In the genomic region with DNA sequence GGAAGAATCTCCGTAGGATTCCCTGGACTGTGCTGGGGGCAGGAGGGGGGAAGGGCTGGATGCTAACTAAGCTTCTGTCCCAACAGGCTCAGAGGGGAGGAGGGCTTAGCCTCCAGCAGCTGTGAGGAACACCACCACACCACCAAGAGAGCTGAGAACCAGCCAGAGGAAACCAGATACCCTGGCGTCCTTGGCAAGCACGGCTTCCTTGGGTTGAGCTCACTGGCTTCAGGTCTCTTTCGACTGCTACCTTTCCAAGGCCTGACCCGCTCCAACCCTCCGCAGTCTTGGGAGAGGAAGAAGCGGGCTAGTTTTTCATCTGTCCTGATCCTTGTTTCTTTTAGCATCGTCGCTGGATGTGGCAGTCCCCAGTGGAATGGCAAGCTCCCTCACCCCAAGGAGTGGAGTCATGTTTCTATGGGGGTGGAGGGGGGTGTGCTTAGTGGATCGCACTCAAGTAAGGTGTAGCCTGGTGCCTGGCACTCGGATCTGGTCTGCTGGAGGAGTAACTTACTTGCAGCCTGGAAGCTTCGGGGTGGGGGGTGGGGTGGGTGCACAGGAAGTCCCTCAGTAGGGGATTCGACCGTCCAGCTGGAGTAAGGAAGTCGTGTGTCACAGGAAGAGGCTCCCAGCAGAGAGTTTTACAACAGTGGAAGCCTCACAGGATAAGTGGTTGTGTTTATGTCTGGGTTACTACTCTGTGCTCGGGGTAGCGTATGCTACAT, we compare ENCODE assay signal across 8 mouse cellular contexts. TPM values are rescaled to one million over a fixed set of nuclear protein-coding genes. Genes with fewer than 3 reads are reported as not detected.
DNase-seq lines count a peak whose midpoint lies in the region; ATAC-seq and TF ChIP-seq lines count a peak whose summit lies in the region.

No protein-coding gene starts in this region.

- ATAC-seq in forebrain, embryonic 13.5 days, result no peak
- ATAC-seq in hematopoietic stem cell, adult 5-6 weeks (replicated peaks in 1 of 2; ENCODE audit: insufficient read depth in 1 of 2, low FRiP score in 2 of 2, low TSS enrichment in 1 of 2, low read depth in 1 of 2, poor library complexity in 2 of 2, severe bottlenecking in 2 of 2), result peak; percentile 33 to 47; a peak in 3 of 4 replicates
- ATAC-seq in limb, embryonic 14.5 days (ENCODE audit: low FRiP score, low read depth), result peak; percentile 21; the same call in 1 of the 2 replicates
- no peak for ATAC-seq in midbrain, embryonic 16.5 days

- H3K9ac ChIP-seq in forebrain, embryonic 13.5 days, result peak overlapping the region; percentile 23; the same call in 1 of the 2 replicates
- peak overlapping the region; percentile 38 for H3K9ac ChIP-seq in limb, embryonic 14.5 days (ENCODE audit: low read depth, low read length, severe bottlenecking)
- peak overlapping the region; percentile 12; the same call in 1 of the 2 replicates for H3K9ac ChIP-seq in midbrain, embryonic 16.5 days (ENCODE audit: low read depth, low read length)

- H3K4me2 ChIP-seq in forebrain, embryonic 13.5 days, result 0 out of 2 replicates have a peak overlapping the region, but pooled peaks have one; percentile 2
- H3K4me2 ChIP-seq in limb, embryonic 14.5 days (replicated peaks; ENCODE audit: low read depth, low read length, severe bottlenecking), result peak overlapping the region; percentile 94
- H3K4me2 ChIP-seq in midbrain, embryonic 16.5 days (ENCODE audit: low read length), result peak overlapping the region; percentile 12; the same call in 1 of the 2 replicates

- H3K27ac ChIP-seq in forebrain, embryonic 13.5 days, result no peak overlapping the region
- H3K27ac ChIP-seq in limb, embryonic 14.5 days (replicated peaks; ENCODE audit: low read depth, low read length), result peak overlapping the region; percentile 99
- H3K27ac ChIP-seq in midbrain, embryonic 16.5 days (ENCODE audit: low read length), result peak overlapping the region; percentile 100

- H3K27me3 ChIP-seq in forebrain, embryonic 13.5 days, result no peaks in the 10 kb centered on the region
- no peaks in the 10 kb centered on the region for H3K27me3 ChIP-seq in limb, embryonic 14.5 days (ENCODE audit: control insufficient read depth, insufficient read depth, low read length)
- H3K27me3 ChIP-seq in midbrain, embryonic 16.5 days (ENCODE audit: control insufficient read depth, insufficient read depth, low read depth, low read length), result no peaks in the 10 kb centered on the region

- peaks cover 29% of the 10 kb centered on the region for H3K4me1 ChIP-seq in forebrain, embryonic 13.5 days
- H3K4me1 ChIP-seq in limb, embryonic 14.5 days (ENCODE audit: control insufficient read depth, insufficient read depth, low read length), result peaks cover 32% of the 10 kb centered on the region
- peaks cover 16% of the 10 kb centered on the region for H3K4me1 ChIP-seq in midbrain, embryonic 16.5 days (ENCODE audit: control insufficient read depth, insufficient read depth, low read length)

- 20% methylated on average over 17 of the region's 17 CpGs for WGBS in forebrain, embryonic 13.5 days
- WGBS in limb, embryonic 14.5 days, result 9% methylated on average over 16 of the region's 17 CpGs
- WGBS in midbrain, embryonic 16.5 days, result 18% methylated on average over 17 of the region's 17 CpGs

- TF ChIP-seq POLR2A in limb, embryonic 14.5 days (IDR thresholded peaks at IDR 0.05; ENCODE audit: borderline replicate concordance, extremely low read depth, insufficient read depth, insufficient read length), result no peak

- DNase-seq in cerebellum, adult 9-11 months, result peak; percentile 52
- DNase-seq in cerebellum, adult 11-12 months, result no peak
- peak; percentile 83 for DNase-seq in limb, embryonic 14.5 days (ENCODE audit: low spot score)
- DNase-seq in yolk sac, embryonic 10.5 days (ENCODE audit: low spot score), result peak; percentile 72
- no peak for DNase-seq in adrenal gland, postnatal 36 days

- H3K4me3 ChIP-seq in forebrain, embryonic 13.5 days, result no peak overlapping the region
- H3K4me3 ChIP-seq in limb, embryonic 14.5 days (replicated peaks; ENCODE audit: low read length), result peak overlapping the region; percentile 17
- H3K4me3 ChIP-seq in midbrain, embryonic 16.5 days (ENCODE audit: low read depth, low read length), result no peak overlapping the region

- no peaks in the 10 kb centered on the region for H3K36me3 ChIP-seq in forebrain, embryonic 13.5 days (ENCODE audit: poor library complexity, severe bottlenecking)
- H3K36me3 ChIP-seq in limb, embryonic 14.5 days (ENCODE audit: control insufficient read depth, insufficient read depth, low read length), result no peaks in the 10 kb centered on the region
- no peaks in the 10 kb centered on the region for H3K36me3 ChIP-seq in midbrain, embryonic 16.5 days (ENCODE audit: control insufficient read depth, insufficient read depth, low read length)

- no peaks in the 10 kb centered on the region for H3K9me3 ChIP-seq in forebrain, embryonic 13.5 days (replicated peaks)
- no peaks in the 10 kb centered on the region for H3K9me3 ChIP-seq in limb, embryonic 14.5 days (ENCODE audit: control insufficient read depth, low read length)
- no peaks in the 10 kb centered on the region for H3K9me3 ChIP-seq in midbrain, embryonic 16.5 days (replicated peaks; ENCODE audit: control insufficient read depth, low read length, poor library complexity, severe bottlenecking)

RNA-seq across cellular contexts. Expression of a gene that starts 2.6 kb away (rescaled TPM):
- polyA plus RNA-seq in forebrain, embryonic 13.5 days (2015; fragmentation: Nextera tagmentation; extraction: Ambion mirVana), result 168 and 173 TPM in 2 replicates
- 47.4 and 51.3 TPM in 2 replicates for total RNA-seq in hematopoietic stem cell, adult 5-6 weeks (2017)
- 191 and 202 TPM in 2 replicates for polyA plus RNA-seq in limb, embryonic 14.5 days (2012; rRNA removed)
- polyA plus RNA-seq in limb, embryonic 14.5 days (2014; fragmentation: Nextera tagmentation; extraction: Ambion mirVana), result 94.3 and 115 TPM in 2 replicates
- 129 and 164 TPM in 2 replicates for polyA plus RNA-seq in midbrain, embryonic 16.5 days (2015; fragmentation: Nextera tagmentation; extraction: Ambion mirVana)
- total RNA-seq in adrenal gland, postnatal 36 days (2021), result 10 to 100 TPM; 71.2 to 85.4 TPM

Comparison
In these comparisons a context has a peak if more than half of its experiments do, and no peak if none do; other contexts are left out.
1. DNase-seq: peak in cerebellum, adult 9-11 months (single experiment), limb, embryonic 14.5 days (single experiment) and yolk sac, embryonic 10.5 days (single experiment); none in cerebellum, adult 11-12 months (single experiment) and adrenal gland, postnatal 36 days (0 of 2).
2. ATAC-seq: peak in hematopoietic stem cell, adult 5-6 weeks (2 of 2) and limb, embryonic 14.5 days (single experiment); none in forebrain, embryonic 13.5 days (single experiment) and midbrain, embryonic 16.5 days (single experiment).
3. H3K4me2 ChIP-seq: peak in every context shown above with its lines; median percentile 94 in limb, embryonic 14.5 days; 12 in midbrain, embryonic 16.5 days; 2 in forebrain, embryonic 13.5 days.
4. Peak in every context shown above with its lines, with median percentiles within 50 percentile points of each other: H3K9ac ChIP-seq.